Mouse (Mus musculus): ENCODE results near the gene Slc6a21. TPM values are rescaled to one million over a fixed set of nuclear protein-coding genes. Genes with fewer than 3 reads are reported as not detected.
A peak's percentile ranks its signal among the peaks of the same experiment; 100 is the strongest.

The Slc6a21 gene
- polyA plus RNA-seq, 1 experiment from 2014 or later: not detected

DNA sequence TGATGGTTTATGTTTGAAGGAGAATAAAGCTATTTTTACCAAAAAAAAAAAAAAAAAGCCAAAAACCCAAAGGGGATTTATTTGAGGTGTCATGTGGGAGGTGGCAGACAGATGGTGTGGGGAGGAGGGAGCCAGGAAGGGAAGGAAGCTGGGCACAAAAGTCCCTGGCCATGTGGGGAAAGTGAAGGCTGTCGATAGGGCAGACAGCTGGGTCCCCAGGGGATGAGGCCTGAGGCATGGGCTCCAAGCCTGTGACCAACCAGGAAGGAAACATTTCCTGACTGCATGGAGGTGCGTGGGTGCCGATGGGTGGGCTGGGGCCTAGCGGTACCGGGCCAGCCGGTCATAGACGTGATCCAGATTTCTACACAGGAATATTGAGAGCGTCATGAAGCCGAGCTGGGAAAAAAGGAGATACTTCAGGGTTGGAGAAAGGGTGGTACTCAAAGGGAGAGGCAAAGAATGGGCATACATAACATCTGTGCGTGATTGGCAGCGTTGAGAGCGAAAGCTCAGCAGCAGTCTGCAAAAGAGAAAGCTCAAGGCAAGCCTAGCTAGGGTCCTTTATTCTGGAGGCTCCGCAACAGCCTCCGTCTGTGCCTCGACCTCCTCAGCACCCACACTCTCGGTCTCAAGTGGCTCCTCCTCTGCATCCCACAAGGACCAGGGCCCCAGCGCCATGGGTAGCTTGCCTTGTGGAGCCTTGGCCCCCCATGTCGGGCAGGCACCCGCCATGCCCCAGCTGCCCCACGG, 43.6 kb upstream of the Slc6a21 start:
- H3K4me1 ChIP-seq (ENCODE audit: control insufficient read depth, insufficient read depth, low read length): peaks cover 5% of the 10 kb centered on the region
- H3K9ac ChIP-seq (replicated peaks; ENCODE audit: low read length): peak overlapping the region; percentile 25; the same call in 1 of the 2 replicates
- no peak overlapping the region for H3K4me2 ChIP-seq (ENCODE audit: low read depth, low read length)
- 0 out of 2 replicates have a peak overlapping the region, but pooled peaks have one; percentile 8 for H3K27ac ChIP-seq (replicated peaks; ENCODE audit: low read depth, low read length)
- peaks cover 18% of the 10 kb centered on the region for H3K36me3 ChIP-seq (replicated peaks; ENCODE audit: control insufficient read depth, insufficient read depth, low read depth, low read length)
- WGBS: 28% methylated on average over 20 of the region's 20 CpGs
- H3K27me3 ChIP-seq (ENCODE audit: control insufficient read depth, insufficient read depth, low read length): peaks cover 8% of the 10 kb centered on the region
- peak; percentile 34 for DNase-seq (ENCODE audit: low spot score)
- ATAC-seq (replicated peaks; ENCODE audit: insufficient number of reproducible peaks, low FRiP score, low TSS enrichment, low read depth): 0 out of 2 replicates have a peak, but pooled peaks have one; percentile 3
- no peaks in the 10 kb centered on the region for H3K9me3 ChIP-seq (replicated peaks; ENCODE audit: control insufficient read depth, low read length)
- H3K4me3 ChIP-seq (ENCODE audit: low read depth, low read length): no peak overlapping the region

DNA sequence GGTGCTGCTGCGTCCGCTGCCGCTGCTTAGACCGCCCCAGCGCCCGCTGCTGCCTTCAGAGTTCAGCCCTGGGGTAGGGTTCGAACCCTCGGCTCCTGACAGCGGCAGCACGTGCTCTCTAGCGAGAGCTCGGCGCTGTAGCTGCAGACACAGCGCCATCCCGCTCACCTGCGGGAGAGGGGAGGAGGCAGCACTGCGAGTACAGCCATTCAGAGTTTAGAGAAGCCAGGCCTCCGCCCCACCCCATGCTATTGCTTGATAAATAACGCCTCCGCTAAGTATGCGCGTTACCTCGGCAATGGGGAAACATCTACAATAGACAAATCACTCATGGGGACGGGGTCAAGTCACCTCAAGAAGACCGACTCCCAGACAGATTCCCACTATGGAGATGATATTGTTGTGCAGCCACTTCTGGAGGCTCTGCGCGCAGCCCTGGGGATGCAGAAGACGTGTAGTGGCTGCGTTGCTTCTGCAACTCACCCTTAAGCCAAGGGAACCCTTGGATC, 42.9 kb upstream of the Slc6a21 start:
- Histone ChIP-seq H3K27ac (replicated peaks; ENCODE audit: low read depth, low read length) (no peak overlapping the region; the same call in 1 of the 2 replicates), H3K9me3 (replicated peaks; ENCODE audit: control insufficient read depth, low read length) (no peaks in the 10 kb centered on the region), H3K4me2 (ENCODE audit: low read depth, low read length) (no peak overlapping the region), H3K9ac (replicated peaks; ENCODE audit: low read length) (peak overlapping the region; percentile 25; the same call in 1 of the 2 replicates), H3K4me3 (ENCODE audit: low read depth, low read length) (no peak overlapping the region), H3K36me3 (replicated peaks; ENCODE audit: control insufficient read depth, insufficient read depth, low read depth, low read length) (peaks cover 12% of the 10 kb centered on the region), H3K27me3 (ENCODE audit: control insufficient read depth, insufficient read depth, low read length) (peaks cover 13% of the 10 kb centered on the region), H3K4me1 (ENCODE audit: control insufficient read depth, insufficient read depth, low read length) (peaks cover 5% of the 10 kb centered on the region)
- ATAC-seq (replicated peaks; ENCODE audit: insufficient number of reproducible peaks, low FRiP score, low TSS enrichment, low read depth) (peak; percentile 6; the same call in 1 of the 2 replicates), DNase-seq (ENCODE audit: low spot score) (peak; percentile 54)
- WGBS: 9% methylated on average over 29 of the region's 29 CpGs

GRCm38 (mm10) chr7:45234922-45235571, 42.3 kb upstream of the Slc6a21 start:
- peak; percentile 80 for DNase-seq (ENCODE audit: low spot score)
- peak; percentile 76 for ATAC-seq (replicated peaks; ENCODE audit: insufficient number of reproducible peaks, low FRiP score, low TSS enrichment, low read depth)
- Histone ChIP-seq H3K4me1 (ENCODE audit: control insufficient read depth, insufficient read depth, low read length) (peaks cover 5% of the 10 kb centered on the region), H3K4me2 (ENCODE audit: low read depth, low read length) (peak overlapping the region; percentile 22), H3K9ac (replicated peaks; ENCODE audit: low read length) (peak overlapping the region; percentile 48), H3K27me3 (ENCODE audit: control insufficient read depth, insufficient read depth, low read length) (peaks cover 13% of the 10 kb centered on the region), H3K36me3 (replicated peaks; ENCODE audit: control insufficient read depth, insufficient read depth, low read depth, low read length) (peaks cover 8% of the 10 kb centered on the region), H3K9me3 (replicated peaks; ENCODE audit: control insufficient read depth, low read length) (no peaks in the 10 kb centered on the region), H3K27ac (replicated peaks; ENCODE audit: low read depth, low read length) (peak overlapping the region; percentile 65), H3K4me3 (ENCODE audit: low read depth, low read length) (0 out of 2 replicates have a peak overlapping the region, but pooled peaks have one; percentile 13)
- WGBS: 3% methylated on average over 21 of the region's 21 CpGs

DNA sequence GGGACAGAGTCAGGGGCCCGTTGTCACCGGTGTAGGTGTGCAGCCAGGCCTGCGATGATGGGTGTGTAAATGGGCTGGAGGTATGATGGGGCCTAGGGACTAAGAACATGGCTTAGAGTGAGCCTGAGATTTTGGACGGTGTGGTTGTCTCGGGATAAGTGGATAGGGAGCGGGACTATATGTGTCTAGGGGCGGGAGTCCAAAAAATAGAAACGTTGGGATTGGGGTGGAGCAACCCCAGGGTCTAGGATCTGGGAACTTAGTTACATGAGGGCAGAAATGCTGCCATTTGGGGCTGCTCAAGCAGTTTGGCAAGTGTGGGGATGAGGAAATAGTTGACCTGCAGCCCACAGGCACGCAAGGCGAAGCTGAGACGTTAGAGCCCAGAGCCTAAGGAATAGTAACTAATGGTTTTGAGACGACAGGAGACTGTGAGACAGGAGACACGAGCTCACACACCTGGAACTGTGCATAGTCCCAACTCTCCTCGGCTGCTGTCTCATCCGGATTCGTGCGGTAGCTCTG, 41.6 kb upstream of the Slc6a21 start:
- WGBS: 26% methylated on average over 17 of the region's 17 CpGs
- H3K4me3 ChIP-seq (ENCODE audit: low read depth, low read length): 0 out of 2 replicates have a peak overlapping the region, but pooled peaks have one; percentile 13
- no peak for DNase-seq (ENCODE audit: low spot score)
- peak overlapping the region; percentile 48 for H3K9ac ChIP-seq (replicated peaks; ENCODE audit: low read length)
- peak; percentile 10; the same call in 1 of the 2 replicates for ATAC-seq (replicated peaks; ENCODE audit: insufficient number of reproducible peaks, low FRiP score, low TSS enrichment, low read depth)
- peak overlapping the region; percentile 22 for H3K4me2 ChIP-seq (ENCODE audit: low read depth, low read length)
- peak overlapping the region; percentile 65 for H3K27ac ChIP-seq (replicated peaks; ENCODE audit: low read depth, low read length)
- peaks cover 5% of the 10 kb centered on the region for H3K4me1 ChIP-seq (ENCODE audit: control insufficient read depth, insufficient read depth, low read length)
- H3K36me3 ChIP-seq (replicated peaks; ENCODE audit: control insufficient read depth, insufficient read depth, low read depth, low read length): peaks cover 8% of the 10 kb centered on the region
- H3K27me3 ChIP-seq (ENCODE audit: control insufficient read depth, insufficient read depth, low read length): peaks cover 13% of the 10 kb centered on the region
- H3K9me3 ChIP-seq (replicated peaks; ENCODE audit: control insufficient read depth, low read length): no peaks in the 10 kb centered on the region

GRCm38 (mm10) chr7:45237747-45238699, 39.3 kb upstream of the Slc6a21 start:
- ATAC-seq (replicated peaks; ENCODE audit: insufficient number of reproducible peaks, low FRiP score, low TSS enrichment, low read depth) (no peak), DNase-seq (ENCODE audit: low spot score) (no peak)
- Histone ChIP-seq H3K27me3 (ENCODE audit: control insufficient read depth, insufficient read depth, low read length) (peaks cover 13% of the 10 kb centered on the region), H3K4me1 (ENCODE audit: control insufficient read depth, insufficient read depth, low read length) (peaks cover 5% of the 10 kb centered on the region), H3K9me3 (replicated peaks; ENCODE audit: control insufficient read depth, low read length) (no peaks in the 10 kb centered on the region), H3K27ac (replicated peaks; ENCODE audit: low read depth, low read length) (no peak overlapping the region), H3K9ac (replicated peaks; ENCODE audit: low read length) (no peak overlapping the region), H3K4me3 (ENCODE audit: low read depth, low read length) (no peak overlapping the region), H3K36me3 (replicated peaks; ENCODE audit: control insufficient read depth, insufficient read depth, low read depth, low read length) (no peaks in the 10 kb centered on the region; the same call in 1 of the 2 replicates), H3K4me2 (ENCODE audit: low read depth, low read length) (no peak overlapping the region)
- WGBS: 76% methylated on average over 17 of the region's 17 CpGs

DNA sequence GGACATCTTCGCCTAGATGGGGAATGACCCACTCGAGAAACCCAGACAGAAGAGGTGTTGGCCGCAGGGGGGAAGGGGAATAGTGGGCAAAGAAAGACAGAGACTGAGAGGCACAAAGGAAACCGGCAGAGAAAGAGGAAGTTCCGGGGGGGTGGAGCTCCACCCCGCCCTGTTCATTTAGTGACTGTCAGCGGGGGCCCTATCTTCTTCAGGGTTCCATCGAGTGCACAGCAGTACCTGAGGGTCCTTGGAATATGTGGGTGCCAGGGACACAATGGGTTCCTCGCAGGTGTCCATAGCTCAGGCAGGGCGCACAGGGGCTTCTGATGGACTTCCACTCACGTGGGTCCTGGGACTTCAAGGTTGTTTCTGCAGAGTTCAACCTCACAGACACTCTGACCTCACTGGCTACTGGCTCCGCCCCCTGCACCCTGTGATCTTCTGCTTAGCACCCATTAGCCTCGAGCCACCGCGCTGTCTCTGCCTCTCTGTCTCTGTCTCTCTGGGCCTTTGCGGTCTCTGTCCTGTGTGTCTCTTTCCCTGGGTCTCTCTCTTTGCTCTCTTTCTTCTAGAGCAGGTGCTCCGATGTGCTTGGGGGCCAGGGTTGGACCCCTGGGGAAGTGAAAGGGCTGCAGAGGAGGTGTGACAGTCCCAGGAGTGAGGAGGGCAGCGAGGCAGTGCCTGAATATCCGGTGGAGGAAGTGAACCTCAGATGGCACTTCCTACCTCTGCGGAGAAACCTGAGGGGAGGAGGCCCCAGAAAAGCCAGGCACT, 38.4 kb upstream of the Slc6a21 start, which contains the start of gene Cd37:
Gene Cd37 (minus strand): TSS at position 393 of the 774 bp plus-strand sequence.
- H3K4me2 ChIP-seq (ENCODE audit: low read depth, low read length): no peak within 1 kb of the TSS
- H3K27ac ChIP-seq (replicated peaks; ENCODE audit: low read depth, low read length): no peak within 1 kb of the TSS
- ATAC-seq (replicated peaks; ENCODE audit: insufficient number of reproducible peaks, low FRiP score, low TSS enrichment, low read depth) (no peak), DNase-seq (ENCODE audit: low spot score) (no peak)
- 40% methylated on average over 20 of the region's 20 CpGs for WGBS
- peaks cover 2% of the 10 kb centered on the region for H3K4me1 ChIP-seq (ENCODE audit: control insufficient read depth, insufficient read depth, low read length)
- no peaks in the 10 kb centered on the region for H3K9me3 ChIP-seq (replicated peaks; ENCODE audit: control insufficient read depth, low read length)
- H3K4me3 ChIP-seq (ENCODE audit: low read depth, low read length): no peak within 1 kb of the TSS
- no peak within 1 kb of the TSS for H3K9ac ChIP-seq (replicated peaks; ENCODE audit: low read length)
- peaks cover 13% of the 10 kb centered on the region for H3K27me3 ChIP-seq (ENCODE audit: control insufficient read depth, insufficient read depth, low read length)
- no peaks in the 10 kb centered on the region for H3K36me3 ChIP-seq (replicated peaks; ENCODE audit: control insufficient read depth, insufficient read depth, low read depth, low read length)

GRCm38 (mm10) chr7:45240109-45240508, 37.2 kb upstream of the Slc6a21 start:
- Histone ChIP-seq H3K27me3 (ENCODE audit: control insufficient read depth, insufficient read depth, low read length) (peaks cover 13% of the 10 kb centered on the region), H3K9me3 (replicated peaks; ENCODE audit: control insufficient read depth, low read length) (no peaks in the 10 kb centered on the region), H3K4me3 (ENCODE audit: low read depth, low read length) (no peak overlapping the region), H3K36me3 (replicated peaks; ENCODE audit: control insufficient read depth, insufficient read depth, low read depth, low read length) (no peaks in the 10 kb centered on the region), H3K9ac (replicated peaks; ENCODE audit: low read length) (no peak overlapping the region), H3K4me2 (ENCODE audit: low read depth, low read length) (no peak overlapping the region), H3K27ac (replicated peaks; ENCODE audit: low read depth, low read length) (no peak overlapping the region), H3K4me1 (ENCODE audit: control insufficient read depth, insufficient read depth, low read length) (no peaks in the 10 kb centered on the region)
- DNase-seq (ENCODE audit: low spot score) (no peak), ATAC-seq (replicated peaks; ENCODE audit: insufficient number of reproducible peaks, low FRiP score, low TSS enrichment, low read depth) (no peak)
- WGBS: 82% methylated on average over 7 of the region's 7 CpGs
